Mouse (Mus musculus) kidney, postnatal 36 days (tissue): ENCODE data around the gene Gipc2.
"Not testable (repeated sequence)": the region's sequence is repeated elsewhere in the genome, so short reads cannot be mapped to it uniquely, and the experiment has no call there.

Experiments
- DNase-seq, 2 experiments: peaks; one replicate each; pipeline ENCODE4 v3.0.0; 2021 to 2022; ENCODE audit warnings: mixed read lengths in 2 of 2

Gene Gipc2

DNA sequence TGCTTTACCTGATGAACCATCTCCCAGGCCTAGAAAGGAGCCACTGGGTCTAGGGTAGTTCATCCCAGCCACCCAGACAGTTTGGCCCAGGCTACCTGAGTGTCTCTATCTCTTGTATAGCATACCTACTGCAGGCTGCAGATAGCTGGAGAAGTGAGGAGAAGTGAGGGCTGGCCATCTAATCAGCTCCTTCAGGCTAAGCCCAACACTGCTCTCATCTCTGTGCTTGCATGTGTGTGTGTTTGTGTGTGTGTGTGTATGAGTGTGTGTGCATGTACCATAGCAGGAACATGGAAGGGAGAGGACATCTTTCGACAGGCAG is 13.6 kb downstream of the Gipc2 start:
- DNase-seq, result no peak

DNA sequence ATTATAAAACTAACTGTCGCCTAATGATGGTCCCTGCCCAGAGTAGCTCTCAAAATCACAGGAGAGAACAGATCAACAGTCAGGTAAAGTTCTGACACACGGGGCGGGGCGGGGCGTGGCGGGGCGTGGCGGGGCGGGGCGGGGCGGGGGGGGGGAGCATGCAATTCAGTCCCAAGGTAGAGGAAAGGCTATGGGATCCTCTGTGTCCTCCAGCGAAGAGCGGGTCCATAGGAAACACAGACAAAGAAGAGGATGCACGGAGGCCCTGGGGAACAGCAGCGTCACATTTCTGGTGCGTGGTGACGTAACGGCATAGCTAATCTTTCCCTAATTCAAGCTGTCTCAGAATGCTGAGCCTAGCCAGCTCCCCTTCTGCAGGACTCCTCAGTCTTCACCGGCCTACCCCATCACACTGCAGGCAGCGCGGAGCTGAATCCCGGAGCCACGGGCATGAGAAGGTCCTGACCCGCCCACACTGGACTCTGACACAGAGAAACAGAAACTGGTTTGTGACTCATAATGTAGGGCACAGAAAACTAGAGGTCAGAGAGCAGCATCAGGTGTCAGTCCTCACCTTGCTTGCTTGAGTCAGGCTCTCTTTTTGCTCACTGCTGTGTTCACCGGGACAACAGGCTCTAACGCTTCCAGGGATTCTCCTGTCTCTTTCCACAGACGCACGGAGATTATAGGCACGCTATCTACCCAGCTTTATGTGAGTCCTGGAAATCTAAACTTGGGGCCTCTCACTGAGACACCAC is 14.1 kb downstream of the Gipc2 start:
- peak; percentile 77 to 84 for DNase-seq

DNA sequence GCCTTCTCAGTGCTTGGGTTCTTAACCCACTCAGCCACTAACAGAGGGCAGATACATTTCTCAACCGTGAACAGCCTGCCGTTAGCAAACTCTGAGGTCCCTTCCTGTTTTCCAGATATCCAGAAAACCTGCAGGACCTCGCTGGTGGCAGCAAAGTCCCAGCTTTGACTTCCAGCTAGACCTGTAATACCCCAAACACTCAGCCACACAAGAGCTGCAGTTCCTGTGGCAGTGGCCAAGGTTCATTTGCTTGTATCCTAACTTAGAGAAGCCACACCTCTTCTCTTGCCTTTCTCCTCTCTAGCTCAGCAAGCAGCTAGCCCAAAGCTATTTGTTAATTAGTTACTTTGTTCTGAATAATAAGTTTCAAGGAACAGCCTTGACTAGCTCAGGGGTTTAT is 16.2 kb downstream of the Gipc2 start:
- peak; percentile 67 to 88 for DNase-seq

DNA sequence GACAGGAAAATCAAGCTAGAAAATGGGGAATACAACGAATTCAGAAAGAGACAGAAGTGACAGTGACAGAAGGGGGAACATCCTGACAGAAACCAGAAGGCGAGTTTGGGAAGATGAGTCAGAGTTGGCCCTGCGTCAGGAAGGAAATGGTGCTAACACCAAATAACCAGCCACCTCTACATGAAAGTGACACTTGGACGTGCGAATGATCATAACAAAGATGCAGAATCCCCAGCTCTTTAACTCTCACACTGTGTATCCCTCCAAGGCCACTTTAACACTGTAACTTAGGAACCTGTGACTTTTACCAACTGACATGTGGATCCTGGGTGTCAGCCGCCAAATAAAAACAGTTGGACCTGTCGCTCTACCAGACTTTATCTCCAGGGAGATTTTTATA is 16.6 kb downstream of the Gipc2 start:
- peak; percentile 43 to 52 for DNase-seq

DNA sequence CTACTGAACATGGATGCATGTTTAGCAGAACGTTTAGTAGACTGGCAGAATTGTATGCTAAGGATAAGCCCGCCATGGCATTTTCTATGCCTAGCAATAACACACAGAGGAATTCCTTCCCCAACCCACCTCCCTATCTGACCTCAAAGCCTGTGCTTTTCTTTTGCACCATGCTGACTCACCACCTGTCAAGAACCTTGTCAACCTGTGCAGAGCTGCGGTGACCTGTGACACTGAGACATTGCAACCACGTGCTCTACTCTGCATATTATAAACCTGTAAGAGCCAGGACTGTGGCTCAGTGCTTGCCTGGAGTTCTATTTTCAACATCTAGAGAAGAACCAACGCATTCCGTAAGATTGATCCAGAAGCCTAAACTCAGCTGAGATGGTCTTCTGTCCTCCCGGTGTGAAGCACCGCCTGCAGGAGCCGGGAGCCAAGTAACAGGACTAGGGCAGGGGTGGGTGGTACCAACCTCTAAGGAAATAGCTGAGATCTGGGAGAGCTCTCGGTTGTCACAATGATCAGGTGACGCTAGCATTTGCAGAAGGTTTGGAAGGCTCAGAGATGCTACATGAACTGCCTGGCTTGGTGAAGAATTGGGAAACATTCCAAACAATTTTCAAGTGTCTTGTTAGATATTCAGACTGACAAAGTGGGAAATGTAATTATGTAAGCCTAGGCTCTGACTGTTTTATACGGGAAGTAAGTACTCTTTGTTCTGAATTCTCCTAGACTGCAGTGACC is 18.8 kb downstream of the Gipc2 start:
- peak in 1 of 2 experiments; percentile 28 for DNase-seq

DNA sequence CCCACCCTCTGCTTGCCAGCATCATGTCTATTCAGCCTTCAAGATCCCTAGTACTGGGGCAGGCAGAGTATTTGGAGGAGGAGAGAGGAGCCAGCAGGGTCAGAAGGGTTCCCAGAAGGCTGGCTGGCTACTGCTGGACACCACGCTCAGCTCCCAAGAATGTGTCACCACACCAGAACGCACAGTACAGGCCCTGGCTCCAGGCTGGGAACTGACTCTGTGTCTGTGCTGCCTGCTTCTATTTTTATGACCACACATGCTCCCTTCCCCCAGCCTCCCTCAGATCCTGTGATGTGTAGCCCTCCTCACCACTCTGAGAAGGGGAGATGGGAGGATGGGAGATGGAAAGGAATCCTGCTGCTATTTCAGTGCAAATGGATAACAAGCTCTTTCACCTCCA is 20.8 kb downstream of the Gipc2 start:
- peak; percentile 56 to 71 for DNase-seq

DNA sequence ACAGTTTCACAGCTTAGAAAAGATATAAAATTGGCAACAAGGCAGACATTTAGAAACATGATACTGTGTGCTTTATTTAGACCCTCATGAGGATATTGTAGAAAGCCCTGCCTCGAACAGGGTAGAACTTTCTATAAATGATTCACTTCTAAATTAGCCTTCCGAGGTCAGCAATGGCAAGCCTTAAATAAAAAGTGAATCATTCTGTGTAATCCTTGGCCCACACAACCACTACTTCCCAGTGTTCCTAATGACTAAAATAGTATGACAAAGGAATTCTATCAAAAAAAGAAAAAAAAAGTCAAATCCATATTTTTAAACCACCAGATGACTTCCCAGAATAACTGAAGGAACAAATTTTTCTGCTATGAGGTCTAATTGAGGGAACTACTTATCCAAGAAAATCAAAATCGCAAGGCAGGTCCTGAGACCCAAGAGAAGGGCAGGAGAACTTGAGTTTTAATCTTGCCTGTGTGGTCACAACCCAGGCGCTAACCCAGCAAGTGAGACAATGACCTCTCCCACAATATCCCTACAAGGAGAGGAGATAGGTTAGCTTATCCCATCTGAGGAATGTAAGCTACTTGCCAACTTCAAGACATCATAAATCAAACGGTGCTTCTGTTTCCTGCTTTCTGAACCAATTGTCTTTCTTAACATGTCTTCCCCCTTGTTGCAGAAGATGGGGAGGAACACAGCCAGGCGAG is 22.9 kb downstream of the Gipc2 start:
- peak in 1 of 2 experiments; percentile 64 for DNase-seq

DNA sequence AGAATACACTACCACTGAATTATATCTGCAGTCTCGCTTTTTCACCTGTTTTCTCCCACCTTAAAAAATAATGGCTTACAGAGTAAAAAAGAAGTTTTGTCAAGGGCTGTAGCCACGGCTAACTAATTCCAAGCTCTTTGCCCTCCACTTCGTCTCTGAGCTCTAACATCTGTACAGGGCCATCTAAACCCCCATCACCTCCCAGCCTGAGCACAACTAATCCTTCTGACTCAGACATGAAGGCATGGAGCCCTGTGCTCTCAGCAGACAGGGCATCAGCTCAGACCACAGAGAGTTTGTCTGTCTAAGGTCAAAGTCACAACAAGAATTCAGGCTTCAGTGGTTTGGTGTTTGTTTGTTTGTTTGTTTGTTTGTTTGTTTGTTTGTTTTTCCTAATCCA is 23.9 kb downstream of the Gipc2 start:
- no peak for DNase-seq

DNA sequence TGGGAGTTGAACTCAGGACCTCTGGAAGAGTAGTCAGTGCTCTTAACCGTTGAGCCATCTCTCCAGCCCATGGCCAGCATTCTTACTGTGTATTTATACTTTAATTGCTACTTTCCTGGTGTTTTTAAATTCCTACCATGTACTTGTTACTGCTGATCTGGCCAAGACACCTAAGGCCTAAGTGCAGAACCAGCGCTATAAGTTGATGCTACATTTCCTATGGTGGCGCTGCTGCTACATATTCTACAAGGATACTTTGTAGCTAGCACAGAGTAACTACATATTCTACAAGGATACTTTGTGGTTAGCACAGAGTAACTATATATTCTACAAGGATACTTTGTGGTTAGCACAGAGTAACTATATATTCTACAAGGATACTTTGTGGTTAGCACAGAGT is 26.7 kb downstream of the Gipc2 start:
- DNase-seq, result not testable (repeated sequence)

DNA sequence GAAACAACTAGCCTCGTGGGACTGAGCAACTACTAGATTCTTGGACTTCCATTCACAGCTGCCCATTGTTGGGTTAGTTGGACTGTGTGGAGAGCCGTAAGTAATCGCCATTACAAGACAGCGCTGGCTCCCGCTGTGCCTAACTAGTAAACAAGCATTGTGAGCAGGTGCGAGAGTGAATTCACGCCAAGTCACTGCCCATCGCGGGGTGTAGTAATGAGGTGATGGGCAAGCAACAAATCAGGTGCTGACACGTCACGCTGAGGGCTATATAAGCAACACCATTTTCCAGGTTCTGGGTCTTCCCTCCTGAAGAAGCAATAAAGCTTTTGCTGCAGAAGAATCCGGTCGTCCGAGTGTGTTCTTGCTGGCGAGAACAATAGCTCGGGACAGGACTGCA is 29.9 kb downstream of the Gipc2 start:
- DNase-seq, result not testable (repeated sequence)

DNA sequence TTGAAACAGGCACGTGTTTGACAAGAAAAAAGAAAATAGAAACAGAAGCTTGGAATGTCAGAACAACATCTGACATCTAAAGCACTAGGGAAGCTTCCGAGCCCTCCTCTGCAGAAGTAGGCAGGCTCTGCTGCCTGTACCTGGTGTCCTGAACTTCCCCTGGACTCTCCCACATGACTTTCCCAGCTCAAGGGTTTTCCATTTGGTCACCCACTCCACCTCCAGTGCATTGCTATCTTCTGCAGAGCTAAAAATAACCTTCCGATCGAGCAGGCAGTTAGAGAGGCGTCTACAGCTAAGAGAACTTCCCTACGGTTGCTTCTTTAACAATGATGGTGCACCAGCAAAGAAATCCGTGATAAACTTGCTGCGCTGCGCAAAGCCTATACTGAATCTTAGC is 32.4 kb downstream of the Gipc2 start:
- peak; percentile 36 to 74 for DNase-seq

DNA sequence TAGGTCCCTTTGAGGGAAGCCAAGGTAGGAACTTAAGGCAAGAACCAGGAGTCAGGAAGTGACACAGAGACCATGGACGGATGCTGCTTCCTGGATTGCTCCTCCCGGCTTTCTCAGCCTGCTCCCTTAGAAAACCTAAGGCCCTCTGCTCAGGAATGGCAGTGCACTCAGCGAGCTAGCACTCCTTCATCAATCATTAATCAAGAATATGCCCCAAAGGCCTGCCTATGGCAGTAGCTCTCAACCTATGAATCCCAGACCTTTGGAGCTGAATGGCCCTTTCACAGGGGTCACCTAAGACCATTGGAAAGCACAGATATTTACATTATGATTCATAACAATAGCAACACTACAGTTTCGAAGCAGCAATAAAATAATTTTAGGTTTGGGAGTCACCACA is 35.1 kb downstream of the Gipc2 start:
- peak in 1 of 2 experiments; percentile 41 for DNase-seq

DNA sequence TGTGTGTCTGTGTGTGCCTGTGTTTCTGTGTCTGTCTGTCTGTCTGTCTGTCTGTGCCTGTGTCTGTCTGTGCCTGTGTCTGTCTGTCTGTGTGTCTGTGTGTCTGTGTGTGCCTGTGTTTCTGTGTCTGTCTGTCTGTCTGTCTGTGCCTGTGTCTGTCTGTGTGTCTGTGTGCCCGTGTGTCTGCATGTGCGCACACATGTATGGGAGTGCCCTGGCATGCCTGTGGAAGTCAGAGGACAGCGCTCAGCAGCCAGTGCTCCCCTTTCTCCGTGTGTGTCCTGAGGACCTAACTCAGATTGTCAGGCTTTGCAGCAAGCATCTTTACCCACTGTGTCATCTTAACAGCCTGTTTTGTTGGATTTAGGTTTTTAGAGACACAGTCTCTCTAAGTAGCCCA is 36.6 kb downstream of the Gipc2 start:
- not testable (repeated sequence) for DNase-seq

DNA sequence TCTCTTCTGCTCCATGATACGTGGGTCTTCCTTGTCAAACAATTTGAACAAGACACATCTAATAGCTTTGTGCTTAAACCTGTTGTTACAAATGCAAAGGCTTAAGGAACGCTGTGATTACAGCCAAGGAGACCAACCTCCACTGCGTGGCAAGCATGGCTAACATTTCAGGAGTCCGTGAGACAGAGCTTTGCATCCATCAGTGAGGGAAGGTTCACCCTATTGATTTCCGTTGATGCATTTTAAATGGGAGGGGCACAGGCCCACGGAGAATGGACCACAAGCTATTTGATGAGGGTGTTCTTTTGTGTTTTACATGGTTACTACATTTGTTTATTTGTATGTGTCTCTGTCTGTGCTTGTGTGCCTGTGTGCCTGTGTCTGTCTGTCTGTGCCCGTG is 37.4 kb downstream of the Gipc2 start:
- DNase-seq, result no peak

DNA sequence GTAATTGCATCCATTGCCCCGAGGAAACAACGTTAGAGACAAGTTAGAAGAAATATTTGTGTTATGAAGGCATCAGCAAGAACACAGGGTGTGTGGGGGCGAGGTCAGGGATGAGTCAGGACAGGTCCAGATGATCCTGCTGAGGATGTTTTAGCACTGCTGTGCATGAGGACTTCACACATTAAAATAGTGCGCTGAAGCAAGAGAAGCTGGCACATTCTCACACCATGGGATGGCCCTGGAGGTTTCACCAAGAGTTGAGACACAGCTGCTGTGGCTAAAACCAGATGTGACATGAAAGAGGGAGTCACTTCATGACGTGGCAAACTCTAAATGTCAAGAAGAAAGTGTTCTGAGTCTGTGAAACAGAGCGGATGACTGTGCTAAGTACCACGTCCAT is 38.9 kb downstream of the Gipc2 start:
- no peak for DNase-seq

DNA sequence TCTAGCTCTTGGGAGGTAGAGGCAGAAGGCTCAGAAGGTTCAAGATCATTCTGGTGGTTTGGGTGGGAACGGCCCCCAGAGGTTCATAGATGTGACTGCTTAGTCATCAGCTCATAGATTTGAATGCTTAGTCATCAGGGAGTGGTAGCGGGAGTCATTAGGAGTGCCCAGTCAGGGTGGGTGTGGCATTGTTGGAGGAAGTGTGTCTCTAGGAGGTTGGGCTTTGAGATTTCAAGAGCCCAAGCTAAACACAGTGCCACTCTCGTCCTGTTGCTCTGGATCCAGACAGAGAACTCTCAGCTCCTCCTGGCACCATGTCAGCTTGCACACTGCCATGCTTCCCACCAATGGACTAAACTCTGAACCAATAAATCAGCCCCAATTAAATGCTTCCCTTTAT is 43.3 kb downstream of the Gipc2 start:
- peak; percentile 38 to 46 for DNase-seq

DNA sequence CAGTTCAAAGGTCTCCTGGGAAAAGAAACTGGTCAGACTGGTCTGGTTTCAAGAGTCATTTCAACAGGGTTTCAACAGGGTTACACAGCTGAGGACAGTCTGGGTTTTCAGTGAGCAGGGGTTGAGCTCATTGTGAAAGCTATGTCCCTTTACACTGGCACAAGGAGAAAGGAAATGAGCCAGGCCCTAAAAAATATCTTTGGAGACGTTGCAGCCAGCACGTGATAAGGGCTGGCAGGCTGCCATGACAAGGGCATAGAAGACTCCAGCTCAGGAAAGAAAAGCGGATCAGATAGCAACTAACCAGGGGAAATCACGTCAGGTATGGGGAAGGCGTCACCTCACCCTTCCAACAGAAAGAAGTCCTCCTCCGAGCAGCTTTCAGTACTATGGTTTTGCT is 43.9 kb downstream of the Gipc2 start:
- DNase-seq, result peak; percentile 85 to 89

DNA sequence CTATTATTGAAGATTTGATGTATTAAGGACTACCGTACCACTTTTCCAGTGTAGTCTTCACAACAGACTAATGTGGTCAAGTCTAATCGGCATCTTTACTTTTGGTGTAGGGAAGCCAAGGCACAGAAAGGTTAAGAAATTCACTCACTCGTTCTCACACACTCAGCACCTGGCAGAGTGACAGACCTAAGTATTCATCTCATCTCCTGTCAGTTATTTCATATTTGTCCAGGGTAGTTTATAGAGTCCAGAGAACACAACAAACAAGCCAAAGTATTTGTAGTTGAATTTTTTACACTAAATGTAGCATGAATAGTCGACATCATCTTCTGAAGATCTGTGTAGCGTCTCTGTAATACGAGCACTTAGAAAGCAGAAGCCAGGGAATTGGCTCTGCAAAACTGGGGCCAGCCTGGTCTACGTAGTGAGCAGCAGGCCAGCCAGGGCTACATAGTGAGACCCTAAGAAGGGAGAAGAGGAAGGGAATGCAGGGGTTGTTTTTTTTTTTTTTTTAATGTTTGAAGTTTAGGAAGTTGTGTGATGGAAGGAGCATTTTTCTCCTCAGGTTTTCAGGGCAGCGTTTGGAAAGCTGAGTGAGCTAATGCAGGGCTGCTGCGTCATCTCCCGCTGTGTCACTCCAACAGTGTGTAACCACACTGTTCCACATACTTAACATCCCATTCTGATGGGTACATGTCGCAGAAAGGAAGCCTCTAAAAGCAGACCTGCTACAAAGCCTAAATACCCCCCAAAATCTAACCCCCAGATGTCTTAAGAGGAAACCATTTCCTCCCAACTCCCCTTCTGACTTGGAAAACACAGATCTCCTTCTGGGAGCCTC is 44.6 kb downstream of the Gipc2 start:
- no peak for DNase-seq

DNA sequence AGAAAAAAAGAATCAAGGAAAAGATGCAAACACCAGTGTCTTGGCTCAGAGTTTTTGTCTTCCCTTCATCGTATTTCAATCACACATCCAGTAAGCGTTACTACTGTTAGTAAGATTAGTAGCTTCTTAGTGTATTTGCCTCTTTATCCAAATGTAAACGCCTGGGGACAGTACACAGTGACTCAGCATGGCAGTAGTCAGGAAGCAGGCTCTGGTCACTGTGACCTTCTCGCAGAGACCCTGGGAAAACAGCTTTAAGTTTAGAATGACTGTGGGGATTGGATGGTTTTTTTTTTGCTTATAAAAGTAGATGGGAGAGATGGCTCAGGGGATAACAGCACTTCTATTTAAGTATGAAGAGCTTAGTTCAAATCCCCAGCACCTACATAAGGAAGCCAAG is 46.0 kb downstream of the Gipc2 start:
- DNase-seq, result no peak

DNA sequence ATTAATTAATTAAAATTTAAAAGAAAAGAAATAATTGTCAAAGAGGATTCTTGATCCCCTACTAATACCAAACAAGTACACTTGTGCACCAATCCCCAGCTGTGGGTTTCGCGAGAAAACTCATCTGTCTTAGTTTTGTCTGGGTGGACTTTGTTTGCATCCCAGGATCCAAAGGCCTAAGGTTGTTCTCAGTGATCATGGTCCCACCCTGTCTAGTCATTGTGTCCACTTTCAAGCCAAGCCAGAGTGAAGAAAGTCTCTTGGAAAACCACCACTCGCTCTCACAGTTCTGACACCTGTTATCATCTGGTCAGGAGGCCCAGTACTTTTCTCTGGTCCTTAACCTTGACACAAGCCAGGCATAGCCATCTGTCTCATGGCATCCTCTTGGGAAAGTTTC is 48.1 kb downstream of the Gipc2 start:
- DNase-seq, result peak; percentile 41 to 45

DNA sequence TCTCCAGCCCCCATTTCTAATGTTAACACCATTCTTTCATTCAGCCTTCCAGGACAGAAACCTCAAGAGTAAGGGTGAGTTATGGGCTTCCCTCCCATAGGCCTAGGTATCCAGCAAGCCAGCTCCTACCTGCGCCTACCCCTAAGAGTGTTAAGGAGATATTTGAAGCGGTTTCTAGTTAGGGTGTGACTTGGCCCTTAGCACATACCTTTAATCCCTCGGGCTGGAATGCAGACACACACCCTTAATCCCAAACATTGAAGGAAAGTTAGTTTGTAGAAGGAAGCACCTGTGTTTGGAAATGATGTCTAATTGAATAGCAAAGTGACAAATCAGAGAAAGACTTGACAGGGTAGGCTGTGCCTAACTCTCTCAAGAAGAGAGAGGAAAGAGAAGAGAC is 49.9 kb downstream of the Gipc2 start:
- no peak for DNase-seq

DNA sequence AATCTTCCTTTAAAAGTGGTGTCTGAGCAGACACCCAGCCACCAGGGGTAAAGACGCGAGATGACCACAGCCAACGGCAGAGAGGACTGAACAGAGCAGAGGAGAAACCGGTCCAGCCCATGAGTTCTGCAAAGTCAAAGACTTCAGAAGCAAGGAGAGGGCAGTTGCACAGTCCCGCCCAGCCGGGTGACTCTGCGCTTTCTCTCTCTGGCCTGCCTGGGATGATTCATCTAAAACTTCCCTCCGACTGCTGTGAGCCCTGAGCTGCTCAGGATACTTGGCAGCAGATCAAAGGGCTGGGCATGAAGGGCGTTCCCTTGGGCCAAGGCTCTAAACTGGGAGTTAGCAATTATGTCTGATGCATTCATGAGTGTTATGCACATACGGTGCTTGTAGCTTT is 51.2 kb downstream of the Gipc2 start:
- peak; percentile 93 to 95 for DNase-seq

DNA sequence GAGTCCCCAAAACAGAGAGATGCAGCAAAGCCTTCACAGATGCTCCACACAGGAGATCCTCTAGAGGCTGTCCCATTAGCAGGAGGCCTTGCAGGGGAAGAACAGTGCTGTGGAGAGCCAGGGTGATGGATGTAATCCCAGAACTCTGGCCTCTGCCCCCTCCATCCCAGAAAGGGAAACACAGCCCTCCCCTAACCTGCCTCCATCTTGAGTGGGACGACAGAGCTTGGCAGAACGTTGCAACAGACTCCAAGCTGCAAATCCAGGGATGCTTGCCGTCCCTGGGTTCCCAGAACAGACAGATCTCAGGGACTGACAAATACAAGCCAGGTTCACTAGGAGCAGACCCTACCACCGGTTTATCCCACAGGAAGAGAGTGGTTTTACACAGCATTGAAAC is 51.8 kb downstream of the Gipc2 start:
- no peak for DNase-seq
